Mouse (Mus musculus) brain, adult 2 months (tissue): ENCODE data around the gene Sgsm3.

Experiments used
- DNase-seq: peaks from one replicate; pipeline ENCODE4 v3.0.0; 2011; ENCODE audit warnings: low read depth, low spot score

The Sgsm3 gene

GRCm38 (mm10) chr15:80979611-80980010 lies 2.0 kb downstream of the Sgsm3 start:
- peak; percentile 56 for DNase-seq

GRCm38 (mm10) chr15:80981176-80981575 lies 3.6 kb downstream of the Sgsm3 start:
- DNase-seq = no peak

GRCm38 (mm10) chr15:80983264-80983663 lies 5.7 kb downstream of the Sgsm3 start:
- DNase-seq = no peak

GRCm38 (mm10) chr15:80988331-80988730 lies 10.8 kb downstream of the Sgsm3 start:
- DNase-seq = no peak

GRCm38 (mm10) chr15:80989712-80990111 lies 12.1 kb downstream of the Sgsm3 start:
- no peak for DNase-seq

GRCm38 (mm10) chr15:80994959-80995358 lies 17.4 kb downstream of the Sgsm3 start:
- DNase-seq = peak; percentile 28

GRCm38 (mm10) chr15:80996090-80996835 lies 18.7 kb downstream of the Sgsm3 start:
- no peak for DNase-seq

- no peak for DNase-seq
These were observed 19.5 kb downstream of the Sgsm3 start for GRCm38 (mm10) chr15:80997077-80997476.

- DNase-seq = peak; percentile 71
These were observed 23.0 kb downstream of the Sgsm3 start for GRCm38 (mm10) chr15:81000419-81001138.

- DNase-seq = peak; percentile 45
These were observed 28.7 kb downstream of the Sgsm3 start for GRCm38 (mm10) chr15:81006127-81006735.

GRCm38 (mm10) chr15:81007339-81007738 lies 29.8 kb downstream of the Sgsm3 start:
- DNase-seq = no peak

- no peak for DNase-seq
These were observed 30.3 kb downstream of the Sgsm3 start for GRCm38 (mm10) chr15:81007905-81008304.

- DNase-seq = peak; percentile 76
These were observed 31.1 kb downstream of the Sgsm3 start for GRCm38 (mm10) chr15:81008689-81009123.

GRCm38 (mm10) chr15:81010114-81010513 lies 32.5 kb downstream of the Sgsm3 start:
- DNase-seq = peak; percentile 69

GRCm38 (mm10) chr15:81011523-81011922 lies 34.0 kb downstream of the Sgsm3 start:
- no peak for DNase-seq

- DNase-seq = no peak
These were observed 34.8 kb downstream of the Sgsm3 start for GRCm38 (mm10) chr15:81012359-81012758.

- no peak for DNase-seq
These were observed 35.6 kb downstream of the Sgsm3 start for GRCm38 (mm10) chr15:81013186-81013585.

GRCm38 (mm10) chr15:81015068-81015744 lies 37.6 kb downstream of the Sgsm3 start:
- no peak for DNase-seq

GRCm38 (mm10) chr15:81016488-81016887 lies 38.9 kb downstream of the Sgsm3 start:
- no peak for DNase-seq

GRCm38 (mm10) chr15:81017308-81017707 lies 39.7 kb downstream of the Sgsm3 start:
- DNase-seq = no peak

- no peak for DNase-seq
These were observed 43.8 kb downstream of the Sgsm3 start for GRCm38 (mm10) chr15:81021377-81021776.

- DNase-seq = no peak
These were observed 44.9 kb downstream of the Sgsm3 start for GRCm38 (mm10) chr15:81022437-81022836.
